Mouse (Mus musculus): ENCODE measurements at regions not wholly inside any gene's neighbourhood (a gene's known extent, or its start where the extent isn't known, plus 50 kb on each side); places are given as distances from the start of the nearest gene placed in this dataset.

- no peaks in the 10 kb centered on the region for H3K36me3 ChIP-seq (ENCODE audit: control insufficient read depth, insufficient read depth)
- H3K27me3 ChIP-seq (ENCODE audit: control insufficient read depth, insufficient read depth, low read length) = no peaks in the 10 kb centered on the region
- no peaks in the 10 kb centered on the region for H3K9me3 ChIP-seq (replicated peaks; ENCODE audit: control insufficient read depth, low read length)
- 39% methylated on average over 4 of the region's 4 CpGs for WGBS
- no peak overlapping the region for H3K27ac ChIP-seq (ENCODE audit: low read length)
- H3K4me1 ChIP-seq (ENCODE audit: control insufficient read depth, insufficient read depth, low read length) = no peaks in the 10 kb centered on the region
- ATAC-seq (replicated peaks; ENCODE audit: extremely low read depth, insufficient read depth, low FRiP score) = no peak
- H3K4me2 ChIP-seq (ENCODE audit: low read depth, low read length) = no peak overlapping the region
- H3K9ac ChIP-seq (ENCODE audit: low read length) = no peak overlapping the region
- no peak overlapping the region for H3K4me3 ChIP-seq (ENCODE audit: low read length)
Observed at GRCm38 (mm10) chr12:33731937-33732336, 196.3 kb upstream of the Ferd3l start.

DNA sequence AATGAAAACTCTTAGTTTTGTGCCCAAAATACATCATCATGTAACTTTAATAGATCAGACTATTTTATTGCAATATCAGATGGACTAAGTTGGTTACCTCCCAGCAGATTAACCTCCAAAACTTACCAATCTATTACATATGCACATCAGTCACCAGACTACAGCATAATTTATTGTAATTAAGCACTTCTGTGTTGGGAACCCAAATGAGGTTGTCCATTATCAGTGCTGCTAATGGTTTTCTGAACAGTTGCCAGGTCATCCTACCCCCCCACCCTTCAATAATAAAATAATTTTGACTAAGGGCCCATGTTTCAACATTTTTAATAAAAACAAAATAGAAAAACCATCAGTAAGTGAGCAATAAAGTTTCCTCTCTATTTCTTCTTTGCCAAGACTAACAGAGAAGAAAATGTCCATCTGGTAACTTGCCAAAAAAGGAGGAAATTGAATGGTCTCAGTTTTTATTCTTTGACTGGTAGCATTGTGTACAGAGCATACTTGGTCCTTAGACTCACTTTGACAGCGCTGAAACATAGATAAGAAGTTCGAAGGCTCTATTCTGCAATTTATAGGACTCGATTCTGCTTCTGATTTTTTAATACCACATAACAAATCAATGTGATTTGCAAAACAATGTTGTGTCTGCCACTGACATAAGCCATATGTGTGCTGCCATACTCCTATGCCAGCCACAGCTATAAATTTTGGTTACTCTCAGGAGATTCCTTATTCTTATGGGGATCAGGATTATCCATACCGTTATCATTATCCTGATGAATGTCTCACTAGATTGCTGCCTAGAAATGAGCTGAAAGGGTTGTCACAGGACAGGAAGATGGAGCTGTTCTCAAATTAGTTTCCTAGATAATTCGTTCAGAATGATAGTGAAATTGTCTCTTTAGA, 152.4 kb upstream of the Ferd3l start:
- H3K4me3 ChIP-seq (ENCODE audit: low read length) = no peak overlapping the region
- H3K27ac ChIP-seq (ENCODE audit: low read length) = no peak overlapping the region
- 45% methylated on average over 5 of the region's 5 CpGs for WGBS
- H3K36me3 ChIP-seq (ENCODE audit: control insufficient read depth, insufficient read depth) = no peaks in the 10 kb centered on the region
- no peaks in the 10 kb centered on the region for H3K27me3 ChIP-seq (ENCODE audit: control insufficient read depth, insufficient read depth, low read length)
- no peaks in the 10 kb centered on the region for H3K9me3 ChIP-seq (replicated peaks; ENCODE audit: control insufficient read depth, low read length)
- H3K4me1 ChIP-seq (ENCODE audit: control insufficient read depth, insufficient read depth, low read length) = no peaks in the 10 kb centered on the region
- no peak for ATAC-seq (replicated peaks; ENCODE audit: extremely low read depth, insufficient read depth, low FRiP score)
- H3K4me2 ChIP-seq (ENCODE audit: low read depth, low read length) = no peak overlapping the region
- no peak overlapping the region for H3K9ac ChIP-seq (ENCODE audit: low read length)

- Histone ChIP-seq H3K9ac (ENCODE audit: low read length) (no peak overlapping the region), H3K36me3 (ENCODE audit: control insufficient read depth, insufficient read depth) (no peaks in the 10 kb centered on the region), H3K4me1 (ENCODE audit: control insufficient read depth, insufficient read depth, low read length) (no peaks in the 10 kb centered on the region), H3K4me3 (ENCODE audit: low read length) (no peak overlapping the region), H3K27ac (ENCODE audit: low read length) (no peak overlapping the region), H3K4me2 (ENCODE audit: low read depth, low read length) (no peak overlapping the region), H3K27me3 (ENCODE audit: control insufficient read depth, insufficient read depth, low read length) (no peaks in the 10 kb centered on the region), H3K9me3 (replicated peaks; ENCODE audit: control insufficient read depth, low read length) (no peaks in the 10 kb centered on the region)
- ATAC-seq (replicated peaks; ENCODE audit: extremely low read depth, insufficient read depth, low FRiP score) = no peak
- 48% methylated on average over 4 of the region's 4 CpGs for WGBS
Observed at GRCm38 (mm10) chr12:33778477-33778876, 149.7 kb upstream of the Ferd3l start.

- no peaks in the 10 kb centered on the region for H3K4me1 ChIP-seq (ENCODE audit: control insufficient read depth, insufficient read depth, low read length)
- no peak overlapping the region for H3K4me3 ChIP-seq (ENCODE audit: low read length)
- no peak overlapping the region for H3K9ac ChIP-seq (ENCODE audit: low read length)
- no peak overlapping the region for H3K27ac ChIP-seq (ENCODE audit: low read length)
- H3K36me3 ChIP-seq (ENCODE audit: control insufficient read depth, insufficient read depth) = no peaks in the 10 kb centered on the region
- 68% methylated on average over 2 of the region's 2 CpGs for WGBS
- ATAC-seq (replicated peaks; ENCODE audit: extremely low read depth, insufficient read depth, low FRiP score) = no peak
- no peak overlapping the region for H3K4me2 ChIP-seq (ENCODE audit: low read depth, low read length)
- no peaks in the 10 kb centered on the region for H3K27me3 ChIP-seq (ENCODE audit: control insufficient read depth, insufficient read depth, low read length)
- no peaks in the 10 kb centered on the region for H3K9me3 ChIP-seq (replicated peaks; ENCODE audit: control insufficient read depth, low read length)
Observed at GRCm38 (mm10) chr12:33779898-33780297, 148.3 kb upstream of the Ferd3l start.

- H3K9ac ChIP-seq (ENCODE audit: low read length) = no peak overlapping the region
- 76% methylated on average over 10 of the region's 10 CpGs for WGBS
- no peaks in the 10 kb centered on the region for H3K27me3 ChIP-seq (ENCODE audit: control insufficient read depth, insufficient read depth, low read length)
- no peaks in the 10 kb centered on the region for H3K4me1 ChIP-seq (ENCODE audit: control insufficient read depth, insufficient read depth, low read length)
- H3K4me2 ChIP-seq (ENCODE audit: low read depth, low read length) = no peak overlapping the region
- H3K4me3 ChIP-seq (ENCODE audit: low read length) = no peak overlapping the region
- no peak for ATAC-seq (replicated peaks; ENCODE audit: extremely low read depth, insufficient read depth, low FRiP score)
- no peaks in the 10 kb centered on the region for H3K36me3 ChIP-seq (ENCODE audit: control insufficient read depth, insufficient read depth)
- H3K27ac ChIP-seq (ENCODE audit: low read length) = no peak overlapping the region
- H3K9me3 ChIP-seq (replicated peaks; ENCODE audit: control insufficient read depth, low read length) = no peaks in the 10 kb centered on the region
Observed at GRCm38 (mm10) chr12:33804206-33804791, 123.9 kb upstream of the Ferd3l start.

GRCm38 (mm10) chr12:33825571-33825970, 102.7 kb upstream of the Ferd3l start:
- Histone ChIP-seq H3K27me3 (ENCODE audit: control insufficient read depth, insufficient read depth, low read length) (no peaks in the 10 kb centered on the region), H3K9me3 (replicated peaks; ENCODE audit: control insufficient read depth, low read length) (no peaks in the 10 kb centered on the region), H3K4me3 (ENCODE audit: low read length) (no peak overlapping the region), H3K4me2 (ENCODE audit: low read depth, low read length) (no peak overlapping the region), H3K36me3 (ENCODE audit: control insufficient read depth, insufficient read depth) (no peaks in the 10 kb centered on the region), H3K27ac (ENCODE audit: low read length) (no peak overlapping the region), H3K4me1 (ENCODE audit: control insufficient read depth, insufficient read depth, low read length) (no peaks in the 10 kb centered on the region), H3K9ac (ENCODE audit: low read length) (no peak overlapping the region)
- ATAC-seq (replicated peaks; ENCODE audit: extremely low read depth, insufficient read depth, low FRiP score) = no peak

- Histone ChIP-seq H3K36me3 (ENCODE audit: control insufficient read depth, insufficient read depth) (no peaks in the 10 kb centered on the region), H3K4me2 (ENCODE audit: low read depth, low read length) (no peak overlapping the region), H3K4me1 (ENCODE audit: control insufficient read depth, insufficient read depth, low read length) (no peaks in the 10 kb centered on the region), H3K9me3 (replicated peaks; ENCODE audit: control insufficient read depth, low read length) (no peaks in the 10 kb centered on the region), H3K27ac (ENCODE audit: low read length) (no peak overlapping the region), H3K4me3 (ENCODE audit: low read length) (no peak overlapping the region), H3K27me3 (ENCODE audit: control insufficient read depth, insufficient read depth, low read length) (no peaks in the 10 kb centered on the region), H3K9ac (ENCODE audit: low read length) (no peak overlapping the region)
- ATAC-seq (replicated peaks; ENCODE audit: extremely low read depth, insufficient read depth, low FRiP score) = no peak
Observed at GRCm38 (mm10) chr12:33849088-33849487, 79.1 kb upstream of the Ferd3l start.

DNA sequence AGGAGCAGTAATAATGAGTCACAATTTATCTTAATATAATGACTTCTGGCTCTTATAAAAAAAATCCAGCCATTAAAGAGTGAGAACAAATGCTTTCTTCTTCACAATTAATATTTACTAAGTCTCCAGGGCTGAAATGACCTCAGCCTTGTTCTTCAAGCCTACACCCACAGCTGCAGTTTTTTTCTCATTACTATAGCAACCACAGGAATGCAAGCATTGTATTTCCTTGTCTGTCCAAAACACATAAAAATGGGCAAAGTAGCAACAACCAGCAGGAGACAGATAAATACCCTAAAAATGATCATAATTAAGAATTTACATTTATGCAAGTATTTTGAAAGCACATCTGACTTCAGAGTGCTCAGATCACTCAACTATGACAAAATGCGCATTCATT, 76.5 kb upstream of the Ferd3l start:
- H3K9me3 ChIP-seq (replicated peaks; ENCODE audit: control insufficient read depth, low read length) = no peaks in the 10 kb centered on the region
- no peak overlapping the region for H3K27ac ChIP-seq (ENCODE audit: low read length)
- H3K27me3 ChIP-seq (ENCODE audit: control insufficient read depth, insufficient read depth, low read length) = no peaks in the 10 kb centered on the region
- H3K36me3 ChIP-seq (ENCODE audit: control insufficient read depth, insufficient read depth) = no peaks in the 10 kb centered on the region
- no peak overlapping the region for H3K4me3 ChIP-seq (ENCODE audit: low read length)
- WGBS = 86% methylated on average over 1 of the region's 1 CpGs
- no peak overlapping the region for H3K4me2 ChIP-seq (ENCODE audit: low read depth, low read length)
- no peak overlapping the region for H3K9ac ChIP-seq (ENCODE audit: low read length)
- no peaks in the 10 kb centered on the region for H3K4me1 ChIP-seq (ENCODE audit: control insufficient read depth, insufficient read depth, low read length)
- ATAC-seq (replicated peaks; ENCODE audit: extremely low read depth, insufficient read depth, low FRiP score) = no peak
